Mouse (Mus musculus) limb, embryonic 12.5 days (tissue): Measurements from ENCODE around the gene Pmfbp1. TPM values are rescaled to one million over a fixed set of nuclear protein-coding genes. Genes with fewer than 3 reads are reported as not detected.

Experiments used
- ATAC-seq: fragments of 200-750 bp; cut with Nextera tagmentation; 2 replicates; pipeline ENCODE4 v1.8.0; 2017; ENCODE audit warnings: low read depth, moderate TSS enrichment; ENCODE audit not compliant: insufficient number of reproducible peaks, insufficient read depth, low FRiP score, low TSS enrichment
- H3K27ac ChIP-seq: fragments of 300-500 bp; sonication (generic); 2 replicates; pipeline ENCODE4 v1.5.1; 2016; ENCODE audit warnings: mild to moderate bottlenecking, moderate library complexity
- H3K27me3 ChIP-seq: fragments of 300-500 bp; sonication (generic); 2 replicates; pipeline ENCODE4 v1.6.1; 2016; ENCODE audit warnings: mild to moderate bottlenecking, moderate library complexity
- H3K36me3 ChIP-seq: fragments of 300-500 bp; sonication (generic); 2 replicates; pipeline ENCODE4 v1.6.1; 2016; ENCODE audit warnings: mild to moderate bottlenecking, moderate library complexity
- H3K4me1 ChIP-seq: fragments of 300-500 bp; sonication (generic); replicated peaks from 2 replicates; pipeline ENCODE4 v1.6.1; 2016
- H3K4me2 ChIP-seq: fragments of 300-500 bp; sonication (generic); 2 replicates; pipeline ENCODE4 v1.6.1; 2016; ENCODE audit warnings: mild to moderate bottlenecking, moderate library complexity
- H3K4me3 ChIP-seq: fragments of 300-500 bp; sonication (generic); replicated peaks from 2 replicates; pipeline ENCODE4 v1.5.1; 2016; ENCODE audit warnings: mild to moderate bottlenecking
- H3K9ac ChIP-seq: fragments of 300-500 bp; sonication (generic); replicated peaks from 2 replicates; pipeline ENCODE4 v1.6.1; 2016; ENCODE audit warnings: mild to moderate bottlenecking, moderate library complexity
- H3K9me3 ChIP-seq: fragments of 300-500 bp; sonication (generic); 2 replicates; pipeline ENCODE4 v1.6.1; 2016; ENCODE audit warnings: mild to moderate bottlenecking, moderate library complexity
- WGBS: fragments of 180-500 bp; shearing (Covaris S2); methylation state at CpG from one replicate; pipeline ENCODE4 v1.1.7; 2016; 5-methylcytosine and 5-hydroxymethylcytosine counted together
- polyA plus RNA-seq: library from polyadenylated mRNA; unstranded; fragments of >200 nt; fragmentation: Nextera tagmentation; extraction: Ambion mirVana; gene quantifications from 2 replicates; pipeline ENCODE4 v1.2.1, GENCODE M21; 2016

Pmfbp1 gene
- polyA plus RNA-seq, 1 experiment from 2014 or later: 0.15 TPM

- no peak overlapping the region for H3K27ac ChIP-seq
- H3K4me2 ChIP-seq: no peak overlapping the region
- H3K4me3 ChIP-seq: no peak overlapping the region
- 40% methylated on average over 5 of the region's 5 CpGs for WGBS
- H3K27me3 ChIP-seq: 0 out of 2 replicates have a peak, but pooled peaks cover 3% of the 10 kb centered on the region
- no peak for ATAC-seq
- H3K4me1 ChIP-seq: peaks cover 63% of the 10 kb centered on the region
- no peaks in the 10 kb centered on the region for H3K9me3 ChIP-seq
- no peak overlapping the region for H3K9ac ChIP-seq
- no peaks in the 10 kb centered on the region for H3K36me3 ChIP-seq
Measured at GRCm38 (mm10) chr8:109467516-109467915, 26.3 kb upstream of the Pmfbp1 start.

GRCm38 (mm10) chr8:109468112-109468511 is 25.7 kb upstream of the Pmfbp1 start:
- H3K27ac ChIP-seq: 0 out of 2 replicates have a peak overlapping the region, but pooled peaks have one; percentile 50
- H3K4me2 ChIP-seq: no peak overlapping the region
- H3K9me3 ChIP-seq: no peaks in the 10 kb centered on the region
- no peak for ATAC-seq
- H3K4me3 ChIP-seq: no peak overlapping the region
- H3K4me1 ChIP-seq: peaks cover 69% of the 10 kb centered on the region
- 78% methylated on average over 11 of the region's 11 CpGs for WGBS
- H3K9ac ChIP-seq: no peak overlapping the region
- no peaks in the 10 kb centered on the region for H3K36me3 ChIP-seq
- H3K27me3 ChIP-seq: 0 out of 2 replicates have a peak, but pooled peaks cover 3% of the 10 kb centered on the region

GRCm38 (mm10) chr8:109471876-109472275 is 22.0 kb upstream of the Pmfbp1 start:
- no peaks in the 10 kb centered on the region for H3K9me3 ChIP-seq
- H3K36me3 ChIP-seq: no peaks in the 10 kb centered on the region
- H3K4me3 ChIP-seq: no peak overlapping the region
- peak overlapping the region; percentile 25; the same call in 1 of the 2 replicates for H3K27ac ChIP-seq
- no peak for ATAC-seq
- H3K9ac ChIP-seq: no peak overlapping the region
- H3K4me2 ChIP-seq: no peak overlapping the region
- H3K27me3 ChIP-seq: 0 out of 2 replicates have a peak, but pooled peaks cover 1% of the 10 kb centered on the region
- peaks cover 68% of the 10 kb centered on the region for H3K4me1 ChIP-seq
- 53% methylated on average over 6 of the region's 6 CpGs for whole genome bisulfite sequencing

- peaks cover 68% of the 10 kb centered on the region for H3K4me1 ChIP-seq
- no peaks in the 10 kb centered on the region for H3K27me3 ChIP-seq
- WGBS: 44% methylated on average over 8 of the region's 8 CpGs
- H3K9me3 ChIP-seq: no peaks in the 10 kb centered on the region
- no peak overlapping the region for H3K9ac ChIP-seq
- H3K36me3 ChIP-seq: no peaks in the 10 kb centered on the region
- H3K27ac ChIP-seq: 0 out of 2 replicates have a peak overlapping the region, but pooled peaks have one; percentile 54
- no peak overlapping the region for H3K4me3 ChIP-seq
- peak overlapping the region; percentile 29 for H3K4me2 ChIP-seq
- ATAC-seq: no peak
Measured at GRCm38 (mm10) chr8:109472400-109472799, 21.4 kb upstream of the Pmfbp1 start.

GRCm38 (mm10) chr8:109474442-109475121 is 19.2 kb upstream of the Pmfbp1 start:
- Histone ChIP-seq H3K9me3 (no peaks in the 10 kb centered on the region), H3K27me3 (no peaks in the 10 kb centered on the region), H3K4me1 (peaks cover 49% of the 10 kb centered on the region), H3K27ac (peak overlapping the region; percentile 70), H3K4me3 (no peak overlapping the region), H3K9ac (no peak overlapping the region), H3K4me2 (peak overlapping the region; percentile 39), H3K36me3 (no peaks in the 10 kb centered on the region)
- WGBS: 10% methylated on average over 14 of the region's 14 CpGs
- peak; percentile 62 for ATAC-seq

GRCm38 (mm10) chr8:109475436-109475835 is 18.4 kb upstream of the Pmfbp1 start:
- ATAC-seq: no peak
- no peak overlapping the region for H3K9ac ChIP-seq
- no peaks in the 10 kb centered on the region for H3K9me3 ChIP-seq
- no peak overlapping the region for H3K4me2 ChIP-seq
- H3K4me3 ChIP-seq: no peak overlapping the region
- H3K36me3 ChIP-seq: no peaks in the 10 kb centered on the region
- peaks cover 45% of the 10 kb centered on the region for H3K4me1 ChIP-seq
- 23% methylated on average over 4 of the region's 4 CpGs for WGBS
- H3K27me3 ChIP-seq: no peaks in the 10 kb centered on the region
- H3K27ac ChIP-seq: no peak overlapping the region

GRCm38 (mm10) chr8:109478586-109478985 is 15.2 kb upstream of the Pmfbp1 start:
- Histone ChIP-seq H3K4me2 (no peak overlapping the region), H3K27ac (no peak overlapping the region), H3K4me3 (no peak overlapping the region), H3K4me1 (peaks cover 22% of the 10 kb centered on the region), H3K27me3 (no peaks in the 10 kb centered on the region), H3K9me3 (no peaks in the 10 kb centered on the region), H3K9ac (no peak overlapping the region), H3K36me3 (no peaks in the 10 kb centered on the region)
- 71% methylated on average over 6 of the region's 6 CpGs for WGBS
- ATAC-seq: no peak

- Histone ChIP-seq H3K4me1 (peaks cover 21% of the 10 kb centered on the region), H3K27ac (peak overlapping the region; percentile 76), H3K36me3 (no peaks in the 10 kb centered on the region), H3K4me2 (peak overlapping the region; percentile 41), H3K27me3 (peaks cover 4% of the 10 kb centered on the region; the same call in 1 of the 2 replicates), H3K9me3 (no peaks in the 10 kb centered on the region), H3K9ac (no peak overlapping the region), H3K4me3 (no peak overlapping the region)
- 18% methylated on average over 11 of the region's 11 CpGs for WGBS
- no peak for ATAC-seq
Measured at GRCm38 (mm10) chr8:109484741-109485140, 9.1 kb upstream of the Pmfbp1 start.

GRCm38 (mm10) chr8:109485530-109485929 is 8.3 kb upstream of the Pmfbp1 start:
- peaks cover 21% of the 10 kb centered on the region for H3K4me1 ChIP-seq
- H3K9me3 ChIP-seq: no peaks in the 10 kb centered on the region
- no peak overlapping the region for H3K27ac ChIP-seq
- peaks cover 4% of the 10 kb centered on the region; the same call in 1 of the 2 replicates for H3K27me3 ChIP-seq
- ATAC-seq: no peak
- no peak overlapping the region for H3K4me3 ChIP-seq
- H3K9ac ChIP-seq: no peak overlapping the region
- no peaks in the 10 kb centered on the region for H3K36me3 ChIP-seq
- peak overlapping the region; percentile 41 for H3K4me2 ChIP-seq
- WGBS: 24% methylated on average over 6 of the region's 6 CpGs

- H3K36me3 ChIP-seq: no peaks in the 10 kb centered on the region
- H3K4me1 ChIP-seq: no peaks in the 10 kb centered on the region
- H3K4me3 ChIP-seq: no peak overlapping the region
- no peaks in the 10 kb centered on the region for H3K9me3 ChIP-seq
- ATAC-seq: no peak
- H3K27ac ChIP-seq: no peak overlapping the region
- H3K9ac ChIP-seq: no peak overlapping the region
- H3K4me2 ChIP-seq: no peak overlapping the region
- H3K27me3 ChIP-seq: peaks cover 4% of the 10 kb centered on the region; the same call in 1 of the 2 replicates
- WGBS: 87% methylated on average over 6 of the region's 6 CpGs
Measured at GRCm38 (mm10) chr8:109492785-109493184, 1.0 kb upstream of the Pmfbp1 start.

GRCm38 (mm10) chr8:109494601-109495000 is 774 bp downstream of the Pmfbp1 start:
- Histone ChIP-seq H3K36me3 (no peaks in the 10 kb centered on the region), H3K4me1 (no peaks in the 10 kb centered on the region), H3K27me3 (no peaks in the 10 kb centered on the region), H3K9ac (no peak overlapping the region), H3K9me3 (no peaks in the 10 kb centered on the region), H3K4me2 (no peak overlapping the region), H3K4me3 (no peak overlapping the region), H3K27ac (no peak overlapping the region)
- ATAC-seq: no peak
- WGBS: 57% methylated on average over 2 of the region's 2 CpGs

GRCm38 (mm10) chr8:109497431-109497830 is 3.6 kb downstream of the Pmfbp1 start:
- Histone ChIP-seq H3K9ac (no peak overlapping the region), H3K4me1 (no peaks in the 10 kb centered on the region), H3K27ac (no peak overlapping the region), H3K36me3 (no peaks in the 10 kb centered on the region), H3K9me3 (no peaks in the 10 kb centered on the region), H3K27me3 (no peaks in the 10 kb centered on the region), H3K4me2 (no peak overlapping the region), H3K4me3 (no peak overlapping the region)
- WGBS: 71% methylated on average over 5 of the region's 5 CpGs
- ATAC-seq: no peak
